Mouse (Mus musculus) thymus, postnatal 36 days (tissue): Measurements from ENCODE around the gene Btg3.
"Not testable (repeated sequence)": the region's sequence is repeated elsewhere in the genome, so short reads cannot be mapped to it uniquely, and the experiment has no call there.

Experiments used
- DNase-seq, 2 experiments: peaks; one replicate each; pipeline ENCODE4 v3.0.0; 2022; ENCODE audit warnings: mixed read lengths in 2 of 2

Gene Btg3

GRCm38 (mm10) chr16:78376745-78377570 lies at the start of gene Btg3:
Gene Btg3, minus strand, starts transcription at chr16:78377192.
- peak; percentile 88 to 93 for DNase-seq

GRCm38 (mm10) chr16:78417733-78418132 lies 40.7 kb upstream of the Btg3 start:
- no peak for DNase-seq

- no peak for DNase-seq
Observed at GRCm38 (mm10) chr16:78416500-78416899, 39.5 kb upstream of the Btg3 start.

DNA sequence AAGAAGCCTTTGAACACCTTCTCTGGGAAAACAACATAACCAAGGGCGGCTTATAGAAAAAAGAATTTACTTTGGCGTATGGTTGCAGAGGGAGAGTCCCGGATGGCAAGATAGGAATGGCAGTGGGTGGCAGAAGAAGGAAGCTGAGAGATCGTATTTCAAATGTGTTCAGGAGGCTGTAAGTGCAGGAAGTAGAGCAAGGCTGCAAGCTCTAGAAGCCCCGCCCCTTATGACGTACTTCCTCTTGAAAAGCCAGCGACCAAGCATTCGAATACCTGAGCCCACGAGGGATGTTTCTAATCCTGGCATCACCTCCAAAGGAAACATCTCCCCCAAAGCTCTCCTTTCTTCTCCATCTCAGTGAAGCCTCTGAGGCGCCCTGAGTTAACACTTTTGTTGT lies 33.0 kb upstream of the Btg3 start:
- no peak for DNase-seq

DNA sequence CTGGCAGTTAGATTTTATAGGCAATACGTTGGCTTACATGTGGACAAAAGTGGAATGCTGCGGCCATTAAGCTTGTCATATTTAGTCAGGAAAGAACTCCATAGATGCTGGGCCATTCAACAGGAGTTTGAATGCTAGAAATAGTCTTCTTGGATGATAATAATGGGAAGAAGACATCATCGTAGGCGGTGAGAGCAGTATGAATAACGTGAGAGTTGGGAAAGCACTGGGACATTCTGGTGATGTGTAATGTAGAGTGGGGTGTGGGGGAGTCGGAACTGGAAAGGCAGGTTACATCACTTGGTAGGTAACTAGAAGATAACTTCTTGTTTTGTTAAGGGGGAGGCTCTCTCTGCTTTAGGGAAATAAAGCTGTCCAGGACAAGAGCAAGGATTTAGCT lies 30.9 kb upstream of the Btg3 start:
- no peak for DNase-seq

DNA sequence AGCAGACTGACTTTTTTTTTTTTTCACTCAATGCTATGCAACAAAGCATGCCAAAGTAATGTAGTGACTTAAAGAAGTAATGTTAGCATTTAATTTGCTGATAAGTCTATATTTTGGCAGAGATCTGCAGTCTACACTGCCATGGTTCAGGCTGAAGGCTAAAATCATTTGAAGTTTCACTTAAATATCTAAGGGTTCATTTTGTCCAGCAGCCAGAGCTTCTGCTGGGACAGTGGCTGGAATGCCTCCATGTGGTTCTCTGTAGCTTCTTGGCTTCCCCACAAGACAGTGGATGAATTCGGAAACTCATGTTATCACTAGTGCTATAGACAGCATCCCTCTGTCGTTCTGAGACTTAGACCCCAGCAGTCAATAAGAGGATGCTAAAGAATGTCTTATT lies 29.7 kb upstream of the Btg3 start:
- DNase-seq = no peak

- DNase-seq = no peak
Observed at GRCm38 (mm10) chr16:78402316-78402715, 25.3 kb upstream of the Btg3 start.

DNA sequence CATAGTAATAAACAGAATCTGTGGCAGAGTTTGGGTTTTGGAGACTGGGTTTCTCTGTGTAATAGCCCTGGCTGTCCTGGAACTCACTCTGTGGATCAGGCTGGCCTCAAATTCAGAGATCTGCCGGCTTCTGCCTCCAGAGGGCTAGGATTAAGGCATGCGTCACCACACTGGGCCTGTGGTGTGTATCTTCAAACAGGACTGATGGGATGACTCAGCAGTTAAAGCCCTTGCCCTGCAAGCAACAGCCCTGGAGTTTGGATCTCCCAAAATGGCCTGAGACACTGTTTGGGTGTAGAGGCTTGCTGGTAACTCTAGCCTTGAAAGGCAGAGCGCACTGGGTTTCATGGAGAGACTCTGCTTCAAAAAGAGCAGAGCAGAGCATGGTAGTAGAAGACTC lies 22.4 kb upstream of the Btg3 start:
- DNase-seq = no peak

- no peak for DNase-seq
Observed at GRCm38 (mm10) chr16:78398734-78399133, 21.7 kb upstream of the Btg3 start.

- no peak for DNase-seq
Observed at GRCm38 (mm10) chr16:78391354-78391753, 14.4 kb upstream of the Btg3 start.

DNA sequence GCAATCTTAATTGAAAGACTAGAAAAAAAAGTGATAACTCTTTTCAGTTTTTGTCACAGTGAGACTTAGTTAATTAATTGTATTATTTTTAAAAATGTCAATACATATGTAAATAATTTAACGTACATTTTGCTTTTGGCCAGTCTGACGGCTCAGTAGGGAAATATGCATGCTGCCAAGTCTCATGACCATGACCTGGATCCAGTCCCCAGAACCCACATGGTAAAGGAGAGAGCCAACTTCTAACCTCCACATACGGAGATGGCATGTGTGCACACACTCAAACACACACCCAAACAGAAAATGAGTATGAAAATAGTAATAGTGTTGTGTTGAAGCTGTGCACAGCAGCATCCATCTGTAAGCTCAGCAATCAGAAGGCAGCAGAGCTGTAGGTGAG lies 13.0 kb upstream of the Btg3 start:
- DNase-seq = no peak

GRCm38 (mm10) chr16:78389122-78389521 lies 12.1 kb upstream of the Btg3 start:
- no peak for DNase-seq

GRCm38 (mm10) chr16:78378493-78378892 lies 1.5 kb upstream of the Btg3 start:
- DNase-seq = no peak

DNA sequence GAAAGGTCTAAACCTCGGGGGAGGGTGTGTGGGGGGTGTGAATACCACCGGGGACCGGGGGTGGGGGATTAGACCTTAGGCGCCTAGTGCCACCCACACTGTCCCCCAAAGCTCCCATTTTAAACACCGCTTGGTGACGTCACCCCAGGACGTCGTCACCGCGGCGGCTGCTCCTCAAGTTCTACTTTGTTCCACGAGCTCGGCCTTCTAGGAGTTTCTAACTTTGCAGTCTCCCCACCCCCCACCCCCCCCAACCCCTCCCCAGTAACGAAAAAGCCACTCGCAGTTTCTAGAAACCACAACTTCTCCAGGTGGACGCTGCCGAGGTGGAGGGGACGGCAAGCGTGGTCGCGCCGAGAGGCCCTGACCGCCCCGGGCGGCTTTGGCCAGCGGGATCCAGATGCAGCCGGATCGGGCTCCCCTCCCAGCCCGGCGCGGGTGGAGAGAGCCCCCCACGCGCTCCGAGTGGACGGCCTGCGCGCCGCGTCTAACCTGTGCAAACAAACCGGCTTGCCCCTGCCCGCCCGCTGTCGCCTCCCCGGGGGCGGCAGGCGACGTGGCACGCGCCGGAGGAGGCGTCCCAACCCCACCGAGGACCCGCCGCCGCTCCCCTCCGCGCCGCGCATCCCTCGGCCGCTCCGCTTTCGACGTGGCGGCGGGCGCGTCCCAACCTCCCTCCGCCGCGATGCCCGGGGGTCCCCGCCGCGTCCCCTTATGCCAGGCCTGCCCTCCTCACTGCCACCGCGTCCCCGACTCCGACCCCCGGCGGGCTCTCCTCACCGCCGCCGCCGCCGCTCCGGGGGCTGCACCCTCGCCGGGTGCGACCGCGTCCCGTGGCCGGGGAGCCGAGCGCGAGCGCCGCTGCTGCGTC lies 936 bp downstream of the Btg3 start:
- peak; percentile 63 to 74 for DNase-seq

GRCm38 (mm10) chr16:78375222-78375621 lies 1.8 kb downstream of the Btg3 start:
- DNase-seq = peak; percentile 26 to 42

DNA sequence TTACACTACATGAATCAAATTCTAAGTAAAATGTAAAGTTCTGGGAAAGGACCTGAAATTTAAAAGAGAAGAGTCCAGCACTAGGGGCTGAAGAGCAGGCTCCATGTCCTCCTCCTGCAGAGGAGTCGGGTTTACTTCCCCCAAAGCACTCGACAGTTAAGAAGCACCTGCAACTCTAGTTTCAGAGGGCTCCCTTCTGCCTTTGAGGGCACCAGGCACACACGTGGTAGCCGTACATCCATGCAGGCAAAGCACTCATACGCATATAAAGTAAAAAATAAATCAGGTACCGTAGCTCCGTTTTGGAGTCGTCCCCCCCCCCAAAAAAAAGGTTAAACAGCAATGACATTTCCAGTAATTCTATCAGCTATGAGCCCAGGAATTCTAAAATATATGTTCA lies 3.2 kb downstream of the Btg3 start:
- peak; percentile 23 to 42 for DNase-seq

- no peak for DNase-seq
Observed at GRCm38 (mm10) chr16:78372786-78373185, 4.2 kb downstream of the Btg3 start.

GRCm38 (mm10) chr16:78371491-78372046 lies 5.4 kb downstream of the Btg3 start:
- DNase-seq = no peak

DNA sequence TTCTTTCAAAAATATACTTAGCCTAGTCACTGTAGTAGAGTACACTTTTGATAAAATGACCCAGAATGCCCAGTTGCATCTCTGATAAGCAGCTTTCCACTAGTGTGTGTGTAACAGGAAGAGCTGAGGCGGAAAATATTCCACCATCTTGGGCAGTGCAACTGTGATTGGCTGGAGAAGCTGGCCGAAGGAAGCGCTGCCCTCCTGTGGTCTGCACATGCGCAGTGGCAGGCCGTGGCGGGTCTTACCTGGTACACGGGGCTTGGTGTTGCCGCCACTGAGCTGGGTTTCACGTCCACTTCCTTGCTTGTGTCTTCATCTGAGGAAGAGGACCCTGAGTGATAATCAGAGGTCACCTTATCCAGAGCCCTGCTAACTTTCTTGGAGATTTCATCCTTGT lies 12.4 kb downstream of the Btg3 start:
- DNase-seq = not testable (repeated sequence)

GRCm38 (mm10) chr16:78361466-78361865 lies 15.5 kb downstream of the Btg3 start:
- no peak for DNase-seq

GRCm38 (mm10) chr16:78357757-78358156 lies 19.2 kb downstream of the Btg3 start:
- DNase-seq = no peak

GRCm38 (mm10) chr16:78347328-78347926 lies 29.6 kb downstream of the Btg3 start:
- DNase-seq = no peak

DNA sequence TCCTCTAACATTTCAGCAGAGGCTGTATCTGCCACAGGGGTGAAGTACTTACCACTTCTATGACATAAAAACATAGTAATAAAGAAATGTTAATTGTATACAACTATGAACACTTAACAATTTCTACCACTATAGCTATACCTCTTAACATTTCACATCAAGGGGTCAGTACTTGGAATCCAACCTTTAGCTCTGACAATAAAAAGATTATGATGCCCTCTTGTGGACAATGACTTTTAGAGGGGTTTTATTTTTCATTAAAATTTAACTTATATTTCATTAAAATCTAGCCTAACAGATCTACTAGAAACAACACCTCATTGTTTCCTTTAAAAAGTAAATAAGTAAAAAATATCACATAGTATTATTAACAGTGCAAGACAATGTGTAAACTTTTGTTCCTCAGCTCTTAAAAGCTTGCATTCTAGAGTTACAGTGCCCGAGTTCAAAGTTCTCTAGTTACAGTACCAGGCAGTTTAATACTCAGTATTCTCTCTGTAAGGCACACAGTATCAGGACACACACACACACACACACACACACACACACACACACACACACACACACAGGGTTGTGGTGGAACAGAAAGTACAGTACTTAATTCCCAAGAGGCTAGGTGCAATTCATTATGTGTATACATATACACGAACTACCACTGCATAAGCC lies 30.2 kb downstream of the Btg3 start:
- no peak for DNase-seq
